Mouse (Mus musculus) midbrain, embryonic 10.5 days (tissue): ENCODE measurements around the gene Jam2. TPM values are rescaled to one million over a fixed set of nuclear protein-coding genes. Genes with fewer than 3 reads are reported as not detected.

Experiments used
- DNase-seq: peaks from one replicate; pipeline ENCODE4 v3.0.0-alpha.2; 2017; ENCODE audit warnings: low spot score
- H3K27ac ChIP-seq: fragments of 300-500 bp; sonication (generic); replicated peaks from 2 replicates; pipeline ENCODE4 v1.5.1; 2016; ENCODE audit warnings: mild to moderate bottlenecking
- H3K27me3 ChIP-seq: fragments of 300-500 bp; sonication (generic); 2 replicates; pipeline ENCODE4 v1.6.1; 2016; ENCODE audit warnings: low read depth, mild to moderate bottlenecking; ENCODE audit not compliant: poor library complexity, severe bottlenecking
- H3K36me3 ChIP-seq: fragments of 300-500 bp; sonication (generic); 2 replicates; pipeline ENCODE4 v1.6.1; 2016; ENCODE audit warnings: mild to moderate bottlenecking, moderate library complexity
- H3K4me1 ChIP-seq: fragments of 300-500 bp; sonication (generic); 2 replicates; pipeline ENCODE4 v1.6.1; 2016
- H3K4me3 ChIP-seq: fragments of 300-500 bp; sonication (generic); 2 replicates; pipeline ENCODE4 v1.5.1; 2016; ENCODE audit warnings: mild to moderate bottlenecking, moderate library complexity
- H3K9me3 ChIP-seq: fragments of 300-500 bp; sonication (generic); replicated peaks from 2 replicates; pipeline ENCODE4 v1.6.1; 2016; ENCODE audit warnings: mild to moderate bottlenecking
- WGBS: fragments of 180-500 bp; shearing (Covaris S2); methylation state at CpG from one replicate; pipeline ENCODE4 v1.1.7; 2016; 5-methylcytosine and 5-hydroxymethylcytosine counted together
- polyA plus RNA-seq: library from polyadenylated mRNA; unstranded; fragments of >200 nt; fragmentation: Nextera tagmentation; extraction: Ambion mirVana; gene quantifications from 2 replicates; pipeline ENCODE4 v1.2.1, GENCODE M21; 2016

Gene Jam2
- polyA plus RNA-seq, 1 experiment from 2014 or later = 53.0 TPM

GRCm38 (mm10) chr16:84795337-84795736 is 21.4 kb downstream of the Jam2 start:
- no peak for DNase-seq
- Histone ChIP-seq H3K4me3 (no peak overlapping the region), H3K4me1 (no peaks in the 10 kb centered on the region), H3K36me3 (peaks cover 20% of the 10 kb centered on the region), H3K9me3 (0 out of 2 replicates have a peak, but pooled peaks cover 6% of the 10 kb centered on the region), H3K27me3 (no peaks in the 10 kb centered on the region), H3K27ac (no peak overlapping the region)
- WGBS = 82% methylated on average over 3 of the region's 3 CpGs

- no peak overlapping the region for H3K27ac ChIP-seq
- no peak overlapping the region for H3K4me3 ChIP-seq
- no peaks in the 10 kb centered on the region for H3K4me1 ChIP-seq
- no peaks in the 10 kb centered on the region for H3K9me3 ChIP-seq
- DNase-seq = no peak
- H3K27me3 ChIP-seq = no peaks in the 10 kb centered on the region
- 83% methylated on average over 9 of the region's 9 CpGs for WGBS
- peaks cover 13% of the 10 kb centered on the region for H3K36me3 ChIP-seq
These were observed 22.8 kb downstream of the Jam2 start for GRCm38 (mm10) chr16:84796678-84797077.

GRCm38 (mm10) chr16:84800038-84800437 is 26.1 kb downstream of the Jam2 start:
- H3K4me3 ChIP-seq = no peak overlapping the region
- H3K36me3 ChIP-seq = peaks cover 22% of the 10 kb centered on the region
- DNase-seq = no peak
- 86% methylated on average over 1 of the region's 2 CpGs for WGBS
- H3K9me3 ChIP-seq = no peaks in the 10 kb centered on the region
- H3K27me3 ChIP-seq = no peaks in the 10 kb centered on the region
- no peak overlapping the region for H3K27ac ChIP-seq
- no peaks in the 10 kb centered on the region for H3K4me1 ChIP-seq

- Histone ChIP-seq H3K4me3 (no peak overlapping the region), H3K36me3 (peaks cover 44% of the 10 kb centered on the region), H3K27me3 (no peaks in the 10 kb centered on the region), H3K4me1 (no peaks in the 10 kb centered on the region), H3K9me3 (no peaks in the 10 kb centered on the region), H3K27ac (no peak overlapping the region)
- WGBS = 95% methylated on average over 6 of the region's 6 CpGs
- no peak for DNase-seq
These were observed 28.3 kb downstream of the Jam2 start for GRCm38 (mm10) chr16:84802217-84802616.

GRCm38 (mm10) chr16:84804866-84805265 is 30.9 kb downstream of the Jam2 start:
- no peaks in the 10 kb centered on the region for H3K4me1 ChIP-seq
- WGBS = 88% methylated on average over 5 of the region's 5 CpGs
- DNase-seq = no peak

GRCm38 (mm10) chr16:84806175-84806574 is 32.3 kb downstream of the Jam2 start:
- Histone ChIP-seq H3K27me3 (no peaks in the 10 kb centered on the region), H3K4me3 (no peak overlapping the region), H3K36me3 (peaks cover 80% of the 10 kb centered on the region), H3K27ac (no peak overlapping the region), H3K9me3 (no peaks in the 10 kb centered on the region), H3K4me1 (no peaks in the 10 kb centered on the region)
- DNase-seq = no peak
- 94% methylated on average over 3 of the region's 3 CpGs for WGBS

More at GRCm38 (mm10) chr16:84804866-84805265, 30.9 kb downstream of the Jam2 start:
- Histone ChIP-seq H3K27ac (no peak overlapping the region), H3K9me3 (no peaks in the 10 kb centered on the region), H3K36me3 (peaks cover 68% of the 10 kb centered on the region), H3K27me3 (no peaks in the 10 kb centered on the region), H3K4me3 (no peak overlapping the region)

- H3K27ac ChIP-seq = no peak overlapping the region
- H3K9me3 ChIP-seq = no peaks in the 10 kb centered on the region
- H3K27me3 ChIP-seq = no peaks in the 10 kb centered on the region
- peaks cover 86% of the 10 kb centered on the region for H3K36me3 ChIP-seq
- no peak for DNase-seq
- no peak overlapping the region for H3K4me3 ChIP-seq
- 96% methylated on average over 7 of the region's 7 CpGs for WGBS
- no peaks in the 10 kb centered on the region for H3K4me1 ChIP-seq
These were observed 34.0 kb downstream of the Jam2 start for GRCm38 (mm10) chr16:84807874-84808273.

GRCm38 (mm10) chr16:84810254-84810653 is 36.3 kb downstream of the Jam2 start:
- no peak for DNase-seq
- H3K9me3 ChIP-seq = no peaks in the 10 kb centered on the region
- H3K4me1 ChIP-seq = no peaks in the 10 kb centered on the region
- H3K36me3 ChIP-seq = peaks cover 93% of the 10 kb centered on the region
- H3K27ac ChIP-seq = no peak overlapping the region
- WGBS = 98% methylated on average over 1 of the region's 1 CpGs
- H3K4me3 ChIP-seq = no peak overlapping the region
- H3K27me3 ChIP-seq = no peaks in the 10 kb centered on the region

- H3K9me3 ChIP-seq = no peaks in the 10 kb centered on the region
- no peak for DNase-seq
- no peaks in the 10 kb centered on the region for H3K4me1 ChIP-seq
- WGBS = 92% methylated on average over 8 of the region's 8 CpGs
- peaks cover 78% of the 10 kb centered on the region for H3K36me3 ChIP-seq
- no peak overlapping the region for H3K4me3 ChIP-seq
- no peaks in the 10 kb centered on the region for H3K27me3 ChIP-seq
- no peak overlapping the region for H3K27ac ChIP-seq
These were observed 39.9 kb downstream of the Jam2 start for GRCm38 (mm10) chr16:84813852-84814251.

- no peaks in the 10 kb centered on the region for H3K9me3 ChIP-seq
- 89% methylated on average over 8 of the region's 8 CpGs for WGBS
These were observed 40.6 kb downstream of the Jam2 start for GRCm38 (mm10) chr16:84814511-84814910.

GRCm38 (mm10) chr16:84817423-84817822 is 43.5 kb downstream of the Jam2 start:
- Histone ChIP-seq H3K4me1 (no peaks in the 10 kb centered on the region), H3K9me3 (no peaks in the 10 kb centered on the region), H3K27ac (no peak overlapping the region), H3K36me3 (peaks cover 78% of the 10 kb centered on the region), H3K27me3 (no peaks in the 10 kb centered on the region), H3K4me3 (no peak overlapping the region)
- peak; percentile 18 for DNase-seq
- 39% methylated on average over 7 of the region's 7 CpGs for WGBS

More at GRCm38 (mm10) chr16:84814511-84814910, 40.6 kb downstream of the Jam2 start:
- no peak for DNase-seq
- Histone ChIP-seq H3K36me3 (peaks cover 78% of the 10 kb centered on the region), H3K4me3 (no peak overlapping the region), H3K27me3 (no peaks in the 10 kb centered on the region), H3K27ac (no peak overlapping the region), H3K4me1 (no peaks in the 10 kb centered on the region)

- Histone ChIP-seq H3K4me3 (no peak overlapping the region), H3K36me3 (peaks cover 98% of the 10 kb centered on the region)
- WGBS = 85% methylated on average over 6 of the region's 6 CpGs
These were observed 51.1 kb downstream of the Jam2 start for GRCm38 (mm10) chr16:84825009-84825408.

GRCm38 (mm10) chr16:84831696-84832095 is 57.8 kb downstream of the Jam2 start:
- Histone ChIP-seq H3K27ac (no peak overlapping the region), H3K27me3 (no peaks in the 10 kb centered on the region), H3K4me1 (peaks cover 18% of the 10 kb centered on the region), H3K36me3 (peaks cover 64% of the 10 kb centered on the region), H3K4me3 (no peak overlapping the region), H3K9me3 (no peaks in the 10 kb centered on the region)
- WGBS = 91% methylated on average over 5 of the region's 5 CpGs
- no peak for DNase-seq

More at GRCm38 (mm10) chr16:84825009-84825408, 51.1 kb downstream of the Jam2 start:
- Histone ChIP-seq H3K27me3 (no peaks in the 10 kb centered on the region), H3K27ac (no peak overlapping the region), H3K4me1 (no peaks in the 10 kb centered on the region), H3K9me3 (no peaks in the 10 kb centered on the region)
- no peak for DNase-seq

- H3K36me3 ChIP-seq = peaks cover 62% of the 10 kb centered on the region
- H3K27me3 ChIP-seq = no peaks in the 10 kb centered on the region
- peaks cover 26% of the 10 kb centered on the region for H3K4me1 ChIP-seq
- no peak for DNase-seq
- 95% methylated on average over 5 of the region's 5 CpGs for WGBS
- no peak overlapping the region for H3K27ac ChIP-seq
- no peaks in the 10 kb centered on the region for H3K9me3 ChIP-seq
- H3K4me3 ChIP-seq = no peak overlapping the region
These were observed 58.8 kb downstream of the Jam2 start for GRCm38 (mm10) chr16:84832736-84833135.
